Mouse (Mus musculus) left cerebral cortex, adult 9 months (tissue): ENCODE data around the gene Akr1b3.

ENCODE experiments used
- DNase-seq, 2 experiments: peaks; one replicate each; pipeline ENCODE4 v3.0.0; 2022; ENCODE audit warnings: low spot score in 2 of 2

Akr1b3 gene

DNA sequence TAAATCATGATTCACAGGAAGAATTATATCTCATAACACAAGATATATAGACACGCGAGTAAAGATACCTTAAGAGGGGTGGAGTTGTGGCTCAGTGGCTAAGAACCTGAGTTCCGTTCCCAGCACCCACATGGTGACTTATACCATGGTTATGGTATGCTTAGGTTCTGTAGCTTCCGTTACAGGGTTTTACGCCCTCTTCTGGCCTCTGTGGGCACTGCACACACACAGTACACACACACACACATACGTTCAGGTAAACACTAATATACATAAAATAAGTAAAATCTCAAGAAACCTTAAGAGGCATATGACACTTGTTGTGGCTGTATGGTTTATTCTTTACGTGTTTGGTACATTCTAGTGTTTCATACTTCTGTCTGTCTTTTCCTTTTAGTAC lies 4.8 kb upstream of the Akr1b3 start:
- no peak for DNase-seq

DNA sequence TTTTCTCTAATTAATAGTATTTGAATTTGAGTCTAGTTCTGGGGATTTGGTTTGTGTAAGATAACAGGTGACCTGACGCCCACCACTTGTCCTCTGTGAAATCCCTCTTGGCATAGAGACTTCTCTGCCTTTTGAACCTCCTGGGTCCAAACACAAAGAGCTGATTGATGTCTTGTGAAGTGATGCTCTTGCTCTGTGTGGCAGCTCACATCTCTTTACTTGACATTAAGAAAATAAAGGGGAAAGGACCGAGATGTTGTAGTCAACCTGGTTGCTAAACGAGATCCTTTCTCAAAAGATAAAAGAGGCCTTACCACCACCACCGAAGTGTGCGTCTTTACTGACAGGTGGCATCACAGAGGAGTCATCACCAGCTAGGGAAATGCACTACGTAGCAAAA lies 1.4 kb upstream of the Akr1b3 start:
- DNase-seq, result no peak

DNA sequence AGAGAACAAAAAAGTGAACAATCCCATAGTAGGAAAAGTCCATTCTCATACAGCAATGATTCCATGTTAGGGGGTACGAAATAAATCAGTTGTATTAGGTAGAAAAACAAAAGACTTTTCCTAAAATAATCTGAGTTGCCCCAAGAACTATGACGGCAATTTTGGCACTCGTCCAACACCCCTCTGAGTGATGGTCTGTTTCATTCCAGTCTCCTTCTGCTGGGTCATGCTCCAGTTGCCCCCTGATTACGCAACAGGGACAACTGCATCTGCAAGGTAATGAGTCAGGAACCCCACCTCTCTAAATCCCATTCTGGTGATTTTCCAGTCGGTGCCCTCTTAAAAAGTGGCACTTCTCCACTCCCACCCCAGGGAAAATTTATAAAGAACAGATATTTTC lies 894 bp upstream of the Akr1b3 start:
- DNase-seq, result no peak

DNA sequence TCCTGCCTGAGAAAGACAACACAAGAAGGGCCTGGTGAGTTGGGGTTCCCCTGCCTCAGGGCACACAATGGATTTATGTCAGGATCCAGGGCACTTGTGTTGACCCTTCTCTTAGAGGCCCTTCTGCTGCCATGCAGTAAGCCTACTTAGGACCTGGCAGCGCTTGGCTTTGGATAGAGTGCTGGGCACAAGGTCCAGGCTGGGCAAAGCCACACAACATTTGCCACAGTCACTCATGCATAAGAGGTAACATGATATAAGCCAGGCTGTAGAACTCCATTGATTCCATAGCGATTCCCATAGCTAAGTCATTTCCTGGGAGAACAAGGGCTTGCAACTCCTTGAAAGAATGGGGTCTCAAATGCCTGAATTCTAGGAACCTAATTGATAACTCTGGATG lies 3.4 kb downstream of the Akr1b3 start:
- no peak for DNase-seq

DNA sequence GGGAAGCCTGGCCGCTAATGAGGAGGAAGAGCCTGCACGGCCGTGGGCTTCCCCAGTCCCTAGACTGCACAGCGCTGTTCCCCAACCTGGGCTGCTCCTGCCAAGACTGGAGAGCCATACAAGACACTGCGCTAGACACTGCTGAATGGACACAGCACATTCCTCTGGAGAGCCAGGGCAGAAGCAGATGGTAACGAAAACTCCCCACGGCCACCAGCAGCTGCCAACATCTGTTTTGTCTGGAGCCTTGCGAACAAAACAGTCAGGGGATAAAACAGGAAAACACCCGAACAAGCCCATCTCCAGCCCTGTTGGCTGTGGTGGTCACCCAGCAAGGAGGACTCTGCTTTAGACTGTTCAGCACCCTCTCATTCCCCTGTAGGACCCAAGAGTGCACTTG lies 3.9 kb downstream of the Akr1b3 start:
- DNase-seq, result no peak

DNA sequence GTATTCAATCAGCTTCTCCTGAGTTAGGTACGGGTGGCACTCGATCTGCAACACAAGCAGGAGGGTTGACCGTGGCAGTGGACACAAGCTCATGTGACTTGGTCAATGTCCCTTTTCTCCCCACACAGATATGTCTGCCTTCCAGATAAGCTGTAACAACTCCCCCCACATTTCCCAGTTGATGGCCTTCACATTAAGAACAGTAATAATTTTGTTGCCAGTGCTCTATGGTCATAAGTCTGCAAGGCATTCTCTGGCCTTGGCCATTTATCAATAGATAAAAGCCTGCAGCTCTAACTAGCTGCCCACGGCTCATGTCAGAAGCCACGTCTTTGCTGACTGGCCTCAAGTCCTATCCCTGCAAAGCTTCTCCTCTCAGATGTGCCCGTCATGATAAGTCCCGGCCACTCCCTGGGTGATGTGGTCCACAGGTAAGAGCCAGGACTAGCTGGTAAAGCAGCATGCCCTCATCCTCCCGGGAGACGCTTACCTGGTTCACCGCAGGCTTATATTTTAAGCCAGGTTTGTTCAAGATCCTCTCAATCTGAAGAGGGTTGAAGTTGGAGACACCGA lies 7.2 kb downstream of the Akr1b3 start:
- DNase-seq, result no peak

DNA sequence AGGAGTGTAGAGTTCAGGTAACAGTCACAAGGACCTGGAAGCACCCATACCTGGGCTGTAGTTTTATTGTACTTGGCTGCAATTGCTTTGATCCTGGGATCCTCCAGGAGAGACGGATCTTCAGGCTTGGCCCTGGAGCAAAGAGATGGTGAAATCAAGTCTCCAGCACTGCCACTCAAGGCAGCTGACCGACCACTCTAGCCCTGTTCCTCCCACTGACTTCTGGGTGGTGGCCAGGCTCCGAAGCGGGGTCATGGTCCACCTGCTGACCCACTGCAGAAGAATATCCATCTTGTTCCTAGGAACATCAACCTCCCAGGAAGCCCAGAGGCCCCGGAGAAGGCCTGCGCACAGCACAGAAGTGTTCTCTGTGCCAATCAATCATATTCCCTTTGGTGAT lies 7.8 kb downstream of the Akr1b3 start:
- DNase-seq, result no peak

DNA sequence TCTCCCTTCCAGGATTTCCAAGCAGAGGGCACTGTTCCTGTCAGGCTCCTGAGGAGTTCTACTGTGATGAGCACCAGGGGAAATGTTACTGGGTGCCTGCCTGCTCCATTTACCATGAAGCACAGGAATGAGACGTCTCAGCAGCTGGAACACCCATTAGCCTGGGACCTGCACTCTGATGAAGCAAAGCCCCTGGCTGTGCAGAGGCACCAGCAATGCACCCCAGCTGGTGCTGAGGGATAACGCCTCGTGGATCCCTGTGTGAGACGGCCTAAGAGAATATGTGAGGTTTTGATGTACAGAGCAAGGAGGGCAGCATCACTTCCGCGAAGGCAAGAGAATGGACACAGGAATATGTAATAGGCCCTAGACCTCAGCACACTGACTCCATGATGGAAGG lies 10.5 kb downstream of the Akr1b3 start:
- DNase-seq, result no peak

DNA sequence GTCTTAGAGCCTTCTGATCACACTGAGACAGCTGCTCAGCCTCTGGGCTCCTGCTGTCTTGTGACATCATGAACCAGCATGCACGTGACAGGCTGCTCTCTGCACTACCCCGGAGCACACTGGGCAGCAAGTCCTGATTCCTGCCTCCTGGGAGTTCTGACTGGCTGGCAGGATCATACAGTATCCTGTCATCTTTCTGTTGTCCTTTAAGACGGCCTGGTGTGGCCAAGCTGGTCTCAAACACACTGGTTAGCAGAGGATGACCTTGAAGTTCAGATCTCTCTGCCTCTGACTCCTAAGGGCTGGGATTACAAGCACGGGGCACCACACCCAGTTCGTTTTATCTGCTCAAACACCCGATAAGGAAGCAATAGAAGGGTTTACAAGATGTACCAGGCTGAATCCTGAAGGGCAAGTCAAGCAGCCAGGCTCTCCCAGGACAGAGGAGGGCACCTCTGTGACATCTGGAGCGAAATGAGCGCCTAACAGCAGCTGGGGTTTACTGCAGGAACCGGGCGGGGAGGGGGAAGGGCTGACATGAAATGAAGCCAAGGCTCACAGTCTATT lies 12.5 kb downstream of the Akr1b3 start:
- DNase-seq, result no peak

DNA sequence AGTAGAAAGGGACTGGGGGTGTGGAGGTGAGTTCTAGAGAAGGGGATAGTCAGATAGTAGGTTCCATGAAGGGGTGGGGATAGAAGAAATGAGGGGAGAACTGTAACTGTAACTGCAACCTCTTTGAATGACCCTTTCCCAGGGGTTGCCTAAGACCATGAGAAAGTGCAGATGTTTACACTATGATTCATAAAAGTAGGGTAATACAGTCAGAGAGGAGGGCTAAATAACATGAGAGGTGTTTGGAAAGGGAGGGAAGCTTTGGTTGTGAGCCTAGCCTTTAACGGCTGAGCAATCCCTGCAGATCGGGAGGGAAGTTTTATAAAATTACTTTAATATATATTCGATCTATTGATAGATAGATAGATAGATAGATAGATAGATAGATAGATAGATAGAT lies 20.2 kb downstream of the Akr1b3 start:
- DNase-seq, result no peak

DNA sequence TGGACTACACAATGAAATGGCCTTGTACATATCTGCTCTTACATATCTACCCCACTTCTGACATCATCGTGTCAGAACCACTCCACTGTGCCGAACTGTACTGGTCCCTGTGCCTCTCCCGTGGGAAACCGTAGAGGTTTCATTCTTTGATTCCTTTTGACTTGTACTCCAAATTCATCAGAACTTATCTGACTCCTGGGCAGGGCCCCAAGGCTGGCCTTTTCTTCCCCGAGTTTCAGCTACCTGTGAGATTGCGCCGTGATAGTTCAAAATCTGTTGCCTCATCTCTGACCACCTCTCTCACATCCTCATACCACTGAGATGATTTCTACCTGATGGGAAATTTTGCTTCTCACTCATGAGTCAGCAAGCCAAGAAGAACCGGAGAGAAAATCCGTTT lies 21.8 kb downstream of the Akr1b3 start:
- DNase-seq, result no peak

DNA sequence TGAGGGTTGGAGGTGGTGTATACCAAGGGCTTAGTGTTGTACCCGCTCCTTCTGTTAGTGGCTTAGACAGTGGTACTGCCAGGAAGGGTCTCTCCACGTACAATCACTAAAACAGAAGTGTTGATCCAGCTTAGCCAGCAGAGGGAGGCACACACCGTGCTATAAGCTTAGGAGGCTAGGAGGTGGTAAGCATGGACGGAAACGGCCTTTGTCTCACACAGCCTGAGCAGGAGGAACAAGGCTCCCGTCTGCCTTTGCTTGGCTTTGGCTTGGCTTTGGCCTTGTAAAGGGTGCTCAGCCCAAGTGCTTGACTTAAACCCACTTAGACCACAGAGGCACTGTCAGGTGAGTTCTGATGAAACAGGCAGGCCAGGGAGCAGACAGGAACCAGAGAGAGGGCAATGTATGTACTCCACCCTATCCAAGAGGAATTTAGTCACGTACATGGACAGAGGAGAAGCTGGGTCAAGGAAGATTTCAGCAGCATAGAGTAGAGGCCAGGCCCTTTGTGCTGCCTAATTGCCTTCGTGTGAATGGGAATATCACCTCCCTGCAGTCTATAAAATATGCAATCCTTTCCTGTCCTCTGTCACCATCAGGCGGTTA lies 24.3 kb downstream of the Akr1b3 start:
- peak in 1 of 2 experiments; percentile 74 for DNase-seq

DNA sequence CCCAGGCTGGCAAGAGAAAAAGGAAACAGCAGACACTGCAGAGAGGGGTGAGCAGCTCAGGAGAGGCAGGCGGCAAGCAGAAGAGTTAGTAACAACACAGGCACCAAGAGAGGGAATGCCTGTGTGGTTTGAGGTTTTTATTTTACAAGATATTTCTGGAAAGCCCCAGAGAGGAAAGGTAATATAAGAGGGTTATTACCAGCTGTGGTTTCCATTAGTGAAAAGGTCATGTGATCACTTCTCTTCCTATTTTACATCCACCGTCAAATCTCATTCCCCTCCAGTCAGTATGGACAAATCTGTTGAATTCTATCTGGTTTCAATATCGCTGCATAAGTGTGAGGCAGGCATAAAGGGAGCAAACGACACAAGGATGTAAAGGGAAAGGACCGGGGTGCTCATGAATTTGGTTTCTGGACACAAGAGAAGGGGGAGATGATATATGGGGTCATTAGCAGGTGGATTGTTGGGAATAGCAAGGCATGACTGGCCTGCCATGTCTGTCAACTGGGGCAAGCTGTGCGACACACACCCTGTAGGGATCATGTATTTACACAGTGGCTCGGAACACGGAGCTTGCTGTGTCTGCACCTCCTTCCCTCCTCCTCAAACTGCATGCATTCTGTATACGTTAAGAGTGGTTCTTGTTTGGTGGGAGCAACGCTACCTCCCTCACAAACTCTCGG lies 24.9 kb downstream of the Akr1b3 start:
- DNase-seq, result no peak

DNA sequence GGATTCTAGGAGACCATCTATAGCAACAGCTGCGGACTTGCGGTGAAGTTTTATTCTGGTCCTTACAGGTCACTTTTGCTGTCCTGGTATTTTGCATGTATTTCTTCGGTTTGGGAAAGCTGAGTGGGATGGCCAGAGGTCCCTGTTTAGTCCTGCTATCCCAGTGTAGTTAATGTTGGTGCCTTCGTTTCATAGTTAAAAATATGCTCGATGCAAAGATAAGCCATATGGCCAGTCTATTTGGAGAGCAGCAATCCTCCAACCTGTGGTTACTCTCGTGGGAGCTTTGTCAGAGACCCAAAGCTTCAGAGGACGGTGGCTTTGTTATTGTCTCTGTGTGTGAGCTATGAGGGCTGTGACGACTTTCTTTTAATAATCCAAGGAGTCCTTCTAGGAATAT lies 26.6 kb downstream of the Akr1b3 start:
- peak in 1 of 2 experiments; percentile 42 for DNase-seq

DNA sequence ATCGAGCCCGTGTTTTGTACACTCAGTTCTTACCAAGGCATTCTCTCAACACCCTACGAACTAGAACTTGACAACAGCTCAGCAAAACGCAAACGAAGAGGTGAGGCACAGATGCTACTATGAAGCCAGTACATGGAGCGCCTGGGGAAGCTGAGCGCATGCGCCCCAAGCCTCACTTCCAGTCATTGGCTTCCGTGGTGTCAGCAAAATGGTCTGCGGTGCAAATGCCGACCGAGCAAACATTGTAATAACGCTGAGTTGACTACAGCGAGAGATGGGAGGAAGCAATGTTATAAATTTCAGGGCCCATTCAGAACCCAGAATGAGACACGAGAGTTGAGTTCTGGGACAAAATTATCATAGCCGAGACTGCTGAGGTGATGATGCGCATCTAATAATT lies 27.2 kb downstream of the Akr1b3 start:
- no peak for DNase-seq

DNA sequence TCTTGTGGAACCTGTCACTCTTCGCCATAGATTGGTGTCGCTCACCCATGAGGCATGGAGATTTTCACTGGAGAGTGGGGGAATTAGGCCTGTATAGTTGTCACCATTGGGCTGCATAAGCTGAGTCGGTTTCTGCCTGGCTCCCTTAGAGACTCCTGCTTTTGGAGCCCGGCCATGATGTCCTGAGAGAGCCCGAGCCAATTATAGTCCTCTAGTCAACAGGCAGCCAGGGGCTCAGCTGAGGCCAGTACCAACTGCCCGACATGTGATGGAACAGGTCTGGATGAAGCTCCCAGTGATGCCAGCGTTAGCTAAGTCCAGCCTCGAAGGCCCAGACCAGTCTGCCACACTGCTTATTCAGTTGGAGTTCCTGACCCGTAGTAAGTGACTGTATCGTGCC lies 29.2 kb downstream of the Akr1b3 start:
- DNase-seq, result no peak

DNA sequence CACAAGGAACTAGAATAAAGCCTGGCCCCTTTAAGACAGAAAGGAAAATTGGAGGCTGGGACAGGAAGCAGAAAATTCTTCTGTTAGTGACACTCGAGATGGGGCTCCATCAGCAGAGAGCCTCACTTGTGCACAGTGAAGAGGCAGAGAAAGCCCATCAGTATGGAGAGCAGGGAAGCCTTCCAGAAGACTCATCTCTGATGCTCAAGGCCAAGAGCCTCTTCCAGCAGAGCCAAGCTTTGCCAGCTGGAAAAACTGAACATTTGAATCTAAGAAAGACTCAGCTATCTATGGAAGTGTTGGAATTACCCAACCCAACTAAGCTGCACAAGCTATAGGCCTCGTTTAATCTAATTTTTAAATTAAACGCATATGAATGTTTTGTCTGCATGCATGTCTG lies 30.4 kb downstream of the Akr1b3 start:
- no peak for DNase-seq

DNA sequence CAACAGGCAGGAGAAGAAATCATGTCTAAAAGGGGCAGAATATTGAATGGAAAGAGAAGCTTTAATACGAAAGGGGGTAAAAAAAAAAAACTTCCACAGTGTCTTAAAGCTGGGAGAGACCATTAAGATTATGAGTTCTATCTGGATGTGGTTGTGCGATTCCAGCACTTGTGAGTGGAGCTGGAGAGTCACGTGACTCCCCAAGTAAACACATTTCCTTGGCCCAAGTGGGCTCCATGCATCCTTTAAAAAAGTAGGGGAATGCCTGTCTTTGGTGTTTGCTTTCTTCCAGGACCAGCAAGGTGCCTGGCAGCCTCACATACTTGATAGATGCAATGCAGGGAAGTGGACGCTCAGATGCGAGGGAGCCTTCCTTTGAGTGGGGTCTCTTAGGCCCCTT lies 38.9 kb downstream of the Akr1b3 start:
- no peak for DNase-seq

DNA sequence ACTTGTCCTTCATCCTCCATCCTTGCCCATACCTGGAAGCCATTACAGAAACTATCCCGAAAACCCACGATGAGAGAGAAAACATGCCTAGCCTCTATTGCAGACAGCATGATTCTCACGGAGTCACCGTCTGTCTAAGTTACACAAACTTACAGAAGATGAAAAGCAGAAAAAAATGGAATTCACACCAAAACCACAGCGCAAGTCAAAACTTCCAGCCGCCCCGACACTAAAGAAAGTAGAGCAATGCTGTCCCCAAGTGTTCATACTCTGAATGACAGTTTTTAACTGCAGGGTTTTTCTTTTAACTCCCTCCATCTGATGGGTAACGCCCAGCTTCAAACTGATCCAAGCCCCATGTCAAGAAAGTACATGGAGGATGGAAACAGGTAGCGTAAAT lies 39.6 kb downstream of the Akr1b3 start:
- peak in 1 of 2 experiments; percentile 78 for DNase-seq

DNA sequence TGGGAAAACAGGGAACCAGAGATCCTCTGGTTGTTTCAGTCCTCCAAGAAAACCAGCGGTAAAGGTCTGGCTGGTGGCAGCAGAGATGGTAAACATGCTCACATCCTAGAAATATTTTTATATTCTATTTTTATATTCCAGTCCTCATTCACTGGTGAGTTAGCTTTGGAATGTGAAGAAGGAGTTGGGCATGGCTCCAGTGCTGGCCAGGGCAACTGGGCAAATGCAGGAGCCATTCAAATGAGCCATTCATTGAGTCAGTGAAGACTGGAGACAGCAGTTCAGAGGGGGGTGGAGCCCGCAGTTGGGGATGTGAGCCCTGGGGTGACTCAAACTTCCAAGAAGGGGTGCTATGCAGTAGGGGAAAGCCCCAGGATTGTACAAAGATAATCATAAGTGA lies 42.9 kb downstream of the Akr1b3 start:
- DNase-seq, result no peak

DNA sequence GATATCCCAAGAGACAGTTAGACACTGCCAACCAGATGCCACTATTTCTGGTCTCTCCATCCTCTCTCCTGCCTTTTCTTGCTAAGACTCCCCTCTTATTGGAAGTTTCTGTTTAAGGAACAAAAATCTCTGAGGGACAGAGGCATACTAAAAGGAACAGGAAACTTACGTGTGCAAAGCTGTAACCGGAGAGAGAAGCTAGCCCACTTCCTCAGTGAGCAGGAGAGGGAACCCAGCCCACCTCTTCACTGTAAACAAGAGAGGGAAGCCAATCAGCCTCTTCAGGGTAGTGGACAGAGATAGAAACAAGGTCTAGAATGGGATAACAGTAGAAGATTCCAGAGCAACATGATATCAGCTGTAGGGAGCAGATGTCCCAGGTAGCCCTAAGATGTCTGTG lies 44.2 kb downstream of the Akr1b3 start:
- no peak for DNase-seq

DNA sequence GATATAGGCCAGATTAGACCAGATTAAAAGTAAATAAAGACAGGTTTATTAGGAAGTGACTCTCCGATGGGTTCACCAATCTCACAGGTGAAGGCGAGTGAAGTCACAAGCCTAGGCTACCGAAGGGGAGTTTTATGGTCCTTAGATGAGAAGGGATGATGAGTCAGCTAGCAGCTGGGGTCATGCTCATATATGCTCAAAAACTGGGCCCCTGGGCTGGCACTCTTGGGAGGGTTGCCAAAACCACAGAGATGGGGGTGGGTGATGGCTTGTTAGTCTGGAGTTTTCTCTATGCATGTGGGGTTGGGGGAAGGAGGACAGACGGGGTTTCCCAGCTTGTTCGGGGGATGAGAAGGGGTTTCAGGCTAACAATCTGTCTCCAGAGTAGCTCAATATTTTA lies 44.8 kb downstream of the Akr1b3 start:
- no peak for DNase-seq

DNA sequence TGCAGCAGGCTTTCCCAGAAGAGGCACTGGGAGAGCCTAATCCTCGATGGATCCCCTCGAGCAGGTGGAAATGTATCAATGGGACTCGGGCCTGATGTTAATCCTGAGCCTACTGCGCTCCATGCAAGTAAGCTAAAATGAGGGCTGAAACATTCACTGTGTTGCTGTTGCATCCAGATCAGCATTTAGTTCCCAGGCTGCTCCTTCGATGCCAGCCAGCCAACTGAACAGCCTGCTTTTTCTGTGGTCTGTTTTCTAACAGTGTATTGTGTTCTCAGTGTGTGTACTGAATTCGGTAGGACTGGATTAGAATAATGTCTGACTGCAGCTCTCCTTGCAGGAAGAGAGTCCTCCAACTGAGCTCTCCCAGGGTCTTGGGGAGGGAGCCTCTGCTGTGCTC lies 46.6 kb downstream of the Akr1b3 start:
- no peak for DNase-seq
